In genomic region chrX:166749055-166749679, GRCm38 (mm10) we compare ENCODE assay signal across 19 mouse cellular contexts.
DNase-seq lines count a peak whose midpoint lies in the region; ATAC-seq and TF ChIP-seq lines count a peak whose summit lies in the region.
"Had no signal": no experiment of that assay in that cellular context is flagged by ENCODE, and none has a peak within 500 bp of the region (broad histone marks: within the 10 kb centered on the region; RNA-seq: fewer than 3 reads in every experiment).

No protein-coding gene starts in this region.

- no peak for TF ChIP-seq CTCF in hindbrain, postnatal 0 days (IDR thresholded peaks at IDR 0.05; ENCODE audit: low read depth)

- no peak overlapping the region for H3K4me3 ChIP-seq in hindbrain, embryonic 11.5 days (ENCODE audit: low read depth, low read length)
- H3K4me3 ChIP-seq in hindbrain, embryonic 10.5 days = no peak overlapping the region
- H3K4me3 ChIP-seq in forebrain, embryonic 13.5 days = no peak overlapping the region
- H3K4me3 ChIP-seq in hindbrain, postnatal 0 days (ENCODE audit: low read length) = no peak overlapping the region
- no peak overlapping the region for H3K4me3 ChIP-seq in embryonic facial prominence, embryonic 10.5 days
- H3K4me3 ChIP-seq: embryonic facial prominence, embryonic 12.5 days; erythroblast, embryonic 14.5 days; heart, embryonic 15.5 days; liver, embryonic 12.5 days had no signal

- no peaks in the 10 kb centered on the region; the same call in 1 of the 2 replicates for H3K27me3 ChIP-seq in hindbrain, embryonic 11.5 days (ENCODE audit: control insufficient read depth, insufficient read depth, low read length)
- peaks cover 23% of the 10 kb centered on the region for H3K27me3 ChIP-seq in hindbrain, embryonic 10.5 days (ENCODE audit: insufficient read depth, poor library complexity, severe bottlenecking)
- no peaks in the 10 kb centered on the region; the same call in 1 of the 2 replicates for H3K27me3 ChIP-seq in forebrain, embryonic 13.5 days
- no peaks in the 10 kb centered on the region for H3K27me3 ChIP-seq in hindbrain, postnatal 0 days (ENCODE audit: insufficient read depth, low read length)
- peaks cover 67% of the 10 kb centered on the region for H3K27me3 ChIP-seq in embryonic facial prominence, embryonic 10.5 days (replicated peaks; ENCODE audit: low read depth, poor library complexity, severe bottlenecking)
- H3K27me3 ChIP-seq: embryonic facial prominence, embryonic 12.5 days; heart, embryonic 15.5 days; liver, embryonic 12.5 days had no signal

- no peaks in the 10 kb centered on the region for H3K4me1 ChIP-seq in hindbrain, embryonic 11.5 days (replicated peaks; ENCODE audit: control insufficient read depth, insufficient read depth, low read length)
- H3K4me1 ChIP-seq in hindbrain, embryonic 10.5 days (replicated peaks) = no peaks in the 10 kb centered on the region
- peaks cover 4% of the 10 kb centered on the region; the same call in 1 of the 2 replicates for H3K4me1 ChIP-seq in forebrain, embryonic 13.5 days
- H3K4me1 ChIP-seq in hindbrain, postnatal 0 days (ENCODE audit: insufficient read depth, low read length) = no peaks in the 10 kb centered on the region
- no peaks in the 10 kb centered on the region for H3K4me1 ChIP-seq in embryonic facial prominence, embryonic 10.5 days
- H3K4me1 ChIP-seq: embryonic facial prominence, embryonic 12.5 days; heart, embryonic 15.5 days; liver, embryonic 12.5 days had no signal

- H3K27ac ChIP-seq in hindbrain, embryonic 11.5 days (ENCODE audit: low read depth, low read length) = no peak overlapping the region
- no peak overlapping the region for H3K27ac ChIP-seq in hindbrain, embryonic 10.5 days
- H3K27ac ChIP-seq in forebrain, embryonic 13.5 days = peak overlapping the region; percentile 59
- no peak overlapping the region for H3K27ac ChIP-seq in hindbrain, postnatal 0 days
- no peak overlapping the region for H3K27ac ChIP-seq in embryonic facial prominence, embryonic 10.5 days (replicated peaks)
- H3K27ac ChIP-seq: embryonic facial prominence, embryonic 12.5 days; heart, embryonic 15.5 days; liver, embryonic 12.5 days had no signal

- no peak overlapping the region for H3K9ac ChIP-seq in hindbrain, embryonic 11.5 days (ENCODE audit: low read depth, low read length)
- no peak overlapping the region for H3K9ac ChIP-seq in forebrain, embryonic 13.5 days
- no peak overlapping the region for H3K9ac ChIP-seq in hindbrain, postnatal 0 days (replicated peaks; ENCODE audit: low read length)
- H3K9ac ChIP-seq: embryonic facial prominence, embryonic 12.5 days; heart, embryonic 15.5 days; liver, embryonic 12.5 days; lung, embryonic 14.5 days had no signal

- ATAC-seq in hindbrain, embryonic 11.5 days (ENCODE audit: low FRiP score) = peak; percentile 49; the same call in 1 of the 2 replicates
- peak; percentile 92 for ATAC-seq in forebrain, embryonic 13.5 days
- no peak for ATAC-seq in hindbrain, postnatal 0 days
- ATAC-seq: intestine, postnatal 0 days; liver, embryonic 12.5 days had no signal

- no peak overlapping the region for H3K4me2 ChIP-seq in hindbrain, embryonic 11.5 days (replicated peaks; ENCODE audit: low read depth, low read length)
- 0 out of 2 replicates have a peak overlapping the region, but pooled peaks have one; percentile 18 for H3K4me2 ChIP-seq in forebrain, embryonic 13.5 days
- no peak overlapping the region for H3K4me2 ChIP-seq in hindbrain, postnatal 0 days (ENCODE audit: low read depth, low read length)
- H3K4me2 ChIP-seq: embryonic facial prominence, embryonic 12.5 days; heart, embryonic 15.5 days; liver, embryonic 12.5 days; lung, embryonic 14.5 days had no signal

- H3K36me3 ChIP-seq in hindbrain, embryonic 11.5 days (ENCODE audit: control insufficient read depth, insufficient read depth, low read length) = no peaks in the 10 kb centered on the region
- no peaks in the 10 kb centered on the region for H3K36me3 ChIP-seq in hindbrain, embryonic 10.5 days
- H3K36me3 ChIP-seq in forebrain, embryonic 13.5 days (ENCODE audit: poor library complexity, severe bottlenecking) = no peaks in the 10 kb centered on the region
- H3K36me3 ChIP-seq in hindbrain, postnatal 0 days (ENCODE audit: insufficient read depth, low read length) = no peaks in the 10 kb centered on the region
- H3K36me3 ChIP-seq in embryonic facial prominence, embryonic 10.5 days (replicated peaks) = no peaks in the 10 kb centered on the region
- H3K36me3 ChIP-seq: embryonic facial prominence, embryonic 12.5 days; heart, embryonic 15.5 days; liver, embryonic 12.5 days had no signal

- WGBS in hindbrain, embryonic 11.5 days = 62% methylated on average over 8 of the region's 8 CpGs
- 77% methylated on average over 8 of the region's 8 CpGs for WGBS in hindbrain, embryonic 10.5 days
- 38% methylated on average over 8 of the region's 8 CpGs for WGBS in forebrain, embryonic 13.5 days
- WGBS in hindbrain, postnatal 0 days = 64% methylated on average over 8 of the region's 8 CpGs
- 70% methylated on average over 8 of the region's 8 CpGs for WGBS in embryonic facial prominence, embryonic 10.5 days

- peak; percentile 10 for DNase-seq in hindbrain, embryonic 11.5 days (ENCODE audit: low spot score)
- DNase-seq in hindbrain, embryonic 10.5 days (ENCODE audit: low spot score) = no peak
- DNase-seq in hindbrain, postnatal 0 days (ENCODE audit: low spot score) = peak; percentile 4
- DNase-seq in retina, embryonic 14.5 days (ENCODE audit: low spot score) = peak; percentile 26
- no peak for DNase-seq in adrenal gland, adult 8-10 months
- DNase-seq in spleen, postnatal 14 days (ENCODE audit: low spot score in 2 of 2) = no peak
- no peak for DNase-seq in embryonic facial prominence, embryonic 10.5 days (ENCODE audit: low spot score)
- DNase-seq: B cell, adult 2 months; cerebellum, postnatal 25 days; gastrocnemius, postnatal 25 days; lung, embryonic 14.5 days; lung, postnatal 36 days; thymus, postnatal 14 days had no signal

- no peaks in the 10 kb centered on the region for H3K9me3 ChIP-seq in hindbrain, embryonic 11.5 days (ENCODE audit: control insufficient read depth, low read length)
- H3K9me3 ChIP-seq in hindbrain, embryonic 10.5 days = no peaks in the 10 kb centered on the region
- H3K9me3 ChIP-seq in forebrain, embryonic 13.5 days (replicated peaks) = no peaks in the 10 kb centered on the region
- no peaks in the 10 kb centered on the region for H3K9me3 ChIP-seq in hindbrain, postnatal 0 days (ENCODE audit: low read length)
- no peaks in the 10 kb centered on the region for H3K9me3 ChIP-seq in embryonic facial prominence, embryonic 10.5 days
- H3K9me3 ChIP-seq: embryonic facial prominence, embryonic 12.5 days; heart, embryonic 15.5 days; liver, embryonic 12.5 days had no signal

Comparison
In these comparisons a context has a peak if more than half of its experiments do, and no peak if none do; other contexts are left out.
1. DNase-seq: peak in hindbrain, embryonic 11.5 days (single experiment), hindbrain, postnatal 0 days (single experiment) and retina, embryonic 14.5 days (single experiment); none in hindbrain, embryonic 10.5 days (single experiment), adrenal gland, adult 8-10 months (single experiment), spleen, postnatal 14 days (0 of 2) and embryonic facial prominence, embryonic 10.5 days (single experiment).